29 mouse cellular contexts compared by ENCODE assay signal in genomic region chr12:72036097-72036661, GRCm38 (mm10). TPM values are rescaled to one million over a fixed set of nuclear protein-coding genes. Genes with fewer than 3 reads are reported as not detected.
DNase-seq lines count a peak whose midpoint lies in the region; ATAC-seq lines count a peak whose summit lies in the region.
"Had no signal": no experiment of that assay in that cellular context is flagged by ENCODE, and none has a peak within 500 bp of the region (broad histone marks: within the 10 kb centered on the region; RNA-seq: fewer than 3 reads in every experiment).

No protein-coding gene starts in this region.

- no peak for DNase-seq in heart, postnatal 14 days
- DNase-seq in adipocyte (ENCODE audit: low spot score) = no peak
- DNase-seq: adrenal gland, postnatal 10 days; B cell, adult 2 months; cerebellum, adult 11 months; cerebellum, adult 9-10 months; cerebellum, postnatal 36 days; gastrocnemius, postnatal 14 days; kidney, adult 18-20 months; liver; retina, postnatal 1 day; right cerebral cortex, postnatal 14 days; thymus, adult 2 months; thymus, postnatal 36 days had no signal

- no peak overlapping the region for H3K4me3 ChIP-seq in heart, embryonic 13.5 days
- H3K4me3 ChIP-seq in intestine, embryonic 15.5 days (replicated peaks) = no peak overlapping the region
- no peak overlapping the region for H3K4me3 ChIP-seq in intestine, embryonic 16.5 days (ENCODE audit: low read length)
- no peak overlapping the region for H3K4me3 ChIP-seq in stomach, embryonic 15.5 days (replicated peaks)
- H3K4me3 ChIP-seq: forebrain, embryonic 13.5 days; kidney, embryonic 15.5 days; midbrain, embryonic 10.5 days; midbrain, embryonic 15.5 days; neural tube, embryonic 15.5 days had no signal

- no peak for ATAC-seq in heart, embryonic 13.5 days (ENCODE audit: extremely low read depth, insufficient number of reproducible peaks, low FRiP score, low TSS enrichment)
- peak; percentile 45; the same call in 1 of the 2 replicates for ATAC-seq in intestine, embryonic 15.5 days
- no peak for ATAC-seq in intestine, embryonic 16.5 days
- ATAC-seq in megakaryocyte-erythroid progenitor cell, adult 5-6 weeks (replicated peaks; ENCODE audit: low FRiP score, low TSS enrichment, poor library complexity, severe bottlenecking) = 0 out of 2 replicates have a peak, but pooled peaks have one; percentile 37
- peak; percentile 39; the same call in 1 of the 2 replicates for ATAC-seq in stomach, embryonic 15.5 days (ENCODE audit: insufficient read depth, low FRiP score, low read depth)
- ATAC-seq: activated CD4-positive, CD25-positive, alpha-beta regulatory T cell, adult 4 months; forebrain, embryonic 13.5 days; lung, postnatal 0 days; midbrain, embryonic 15.5 days had no signal

- no peak overlapping the region for H3K4me2 ChIP-seq in heart, embryonic 13.5 days
- no peak overlapping the region for H3K4me2 ChIP-seq in intestine, embryonic 15.5 days (replicated peaks)
- H3K4me2 ChIP-seq in intestine, embryonic 16.5 days (ENCODE audit: low read depth, low read length) = no peak overlapping the region
- no peak overlapping the region for H3K4me2 ChIP-seq in stomach, embryonic 15.5 days
- H3K4me2 ChIP-seq: forebrain, embryonic 13.5 days; hindbrain, embryonic 14.5 days; kidney, embryonic 15.5 days; midbrain, embryonic 15.5 days; neural tube, embryonic 15.5 days had no signal

- peak overlapping the region; percentile 81 for H3K27ac ChIP-seq in heart, embryonic 13.5 days (replicated peaks)
- H3K27ac ChIP-seq in intestine, embryonic 15.5 days = no peak overlapping the region
- no peak overlapping the region for H3K27ac ChIP-seq in intestine, embryonic 16.5 days (ENCODE audit: low read length)
- no peak overlapping the region; the same call in 1 of the 2 replicates for H3K27ac ChIP-seq in stomach, embryonic 15.5 days
- H3K27ac ChIP-seq: forebrain, embryonic 13.5 days; hindbrain, embryonic 14.5 days; kidney, embryonic 15.5 days; liver, embryonic 14.5 days; midbrain, embryonic 10.5 days; midbrain, embryonic 15.5 days; neural tube, embryonic 15.5 days had no signal

- intact Hi-C loops in heart, postnatal 14 days (cut with DNase I) = loop anchor here (5.0 kb wide), 1 partner anchor 59 kb away; no protein-coding TSS in a partner anchor

- H3K9ac ChIP-seq in heart, embryonic 13.5 days = no peak overlapping the region
- no peak overlapping the region for H3K9ac ChIP-seq in intestine, embryonic 15.5 days
- H3K9ac ChIP-seq in intestine, embryonic 16.5 days (ENCODE audit: low read depth, low read length) = no peak overlapping the region
- H3K9ac ChIP-seq in stomach, embryonic 15.5 days = no peak overlapping the region
- H3K9ac ChIP-seq: forebrain, embryonic 13.5 days; hindbrain, embryonic 14.5 days; kidney, embryonic 15.5 days; liver, embryonic 14.5 days; midbrain, embryonic 15.5 days; neural tube, embryonic 15.5 days had no signal

- 20% methylated on average over 9 of the region's 9 CpGs for WGBS in heart, embryonic 13.5 days
- WGBS in intestine, embryonic 15.5 days = 57% methylated on average over 9 of the region's 9 CpGs
- 60% methylated on average over 9 of the region's 9 CpGs for WGBS in intestine, embryonic 16.5 days
- 52% methylated on average over 9 of the region's 9 CpGs for WGBS in stomach, embryonic 15.5 days

- H3K27me3 ChIP-seq in heart, embryonic 13.5 days (replicated peaks) = no peaks in the 10 kb centered on the region
- H3K27me3 ChIP-seq in intestine, embryonic 15.5 days (replicated peaks) = no peaks in the 10 kb centered on the region
- no peaks in the 10 kb centered on the region for H3K27me3 ChIP-seq in intestine, embryonic 16.5 days (replicated peaks; ENCODE audit: control insufficient read depth, insufficient read depth, low read length)
- no peaks in the 10 kb centered on the region for H3K27me3 ChIP-seq in stomach, embryonic 15.5 days (replicated peaks)
- H3K27me3 ChIP-seq: forebrain, embryonic 13.5 days; kidney, embryonic 15.5 days; midbrain, embryonic 15.5 days; neural tube, embryonic 15.5 days had no signal

- H3K36me3 ChIP-seq in heart, embryonic 13.5 days = no peaks in the 10 kb centered on the region
- H3K36me3 ChIP-seq in intestine, embryonic 15.5 days = no peaks in the 10 kb centered on the region
- H3K36me3 ChIP-seq in intestine, embryonic 16.5 days (ENCODE audit: control insufficient read depth, insufficient read depth, low read length) = no peaks in the 10 kb centered on the region
- H3K36me3 ChIP-seq in stomach, embryonic 15.5 days = no peaks in the 10 kb centered on the region
- H3K36me3 ChIP-seq: kidney, embryonic 15.5 days; midbrain, embryonic 10.5 days; midbrain, embryonic 15.5 days; neural tube, embryonic 15.5 days had no signal

- peaks cover 7% of the 10 kb centered on the region for H3K9me3 ChIP-seq in heart, embryonic 13.5 days
- no peaks in the 10 kb centered on the region for H3K9me3 ChIP-seq in intestine, embryonic 15.5 days
- H3K9me3 ChIP-seq in intestine, embryonic 16.5 days (ENCODE audit: control insufficient read depth, low read length) = no peaks in the 10 kb centered on the region
- H3K9me3 ChIP-seq in stomach, embryonic 15.5 days = no peaks in the 10 kb centered on the region
- H3K9me3 ChIP-seq: forebrain, embryonic 13.5 days; kidney, embryonic 15.5 days; midbrain, embryonic 10.5 days; midbrain, embryonic 15.5 days; neural tube, embryonic 15.5 days had no signal

- peaks cover 35% of the 10 kb centered on the region for H3K4me1 ChIP-seq in heart, embryonic 13.5 days
- H3K4me1 ChIP-seq in intestine, embryonic 15.5 days (replicated peaks) = no peaks in the 10 kb centered on the region
- H3K4me1 ChIP-seq in intestine, embryonic 16.5 days (ENCODE audit: control insufficient read depth, insufficient read depth, low read length) = no peaks in the 10 kb centered on the region
- no peaks in the 10 kb centered on the region for H3K4me1 ChIP-seq in stomach, embryonic 15.5 days
- H3K4me1 ChIP-seq: forebrain, embryonic 13.5 days; kidney, embryonic 15.5 days; midbrain, embryonic 10.5 days; midbrain, embryonic 15.5 days; neural tube, embryonic 15.5 days had no signal

RNA-seq across cellular contexts. Expression of gene Gpr135, which starts 34.7 kb away (rescaled TPM):
- polyA plus RNA-seq in heart, embryonic 13.5 days (2015; fragmentation: Nextera tagmentation; extraction: Ambion mirVana) = 0.43 and 0.60 TPM in 2 replicates
- total RNA-seq in heart, postnatal 14 days (2021) = under 1 TPM; 0.48 to 0.61 TPM
- polyA plus RNA-seq in intestine, embryonic 15.5 days (2015; fragmentation: Nextera tagmentation; extraction: Ambion mirVana) = 0.54 and 0.68 TPM in 2 replicates
- 0.36 and 0.38 TPM in 2 replicates for polyA plus RNA-seq in intestine, embryonic 16.5 days (2015; fragmentation: Nextera tagmentation; extraction: Ambion mirVana)
- not detected in 2 replicates for total RNA-seq in megakaryocyte-erythroid progenitor cell, adult 5-6 weeks (2014; fragmentation: Nextera tagmentation)
- not detected in 2 replicates for total RNA-seq in megakaryocyte-erythroid progenitor cell, adult 5-6 weeks (2017)
- 0.54 and 0.77 TPM in 2 replicates for polyA plus RNA-seq in stomach, embryonic 15.5 days (2015; fragmentation: Nextera tagmentation; extraction: Ambion mirVana)
- total RNA-seq: hematopoietic stem cell, adult 5-6 weeks had no signal
- polyA plus RNA-seq: activated CD4-positive, CD25-positive, alpha-beta regulatory T cell, adult 4 months had no signal

RNA-seq across cellular contexts. Expression of gene L3hypdh, which starts 49.1 kb away (rescaled TPM):
- polyA plus RNA-seq in heart, embryonic 13.5 days (2015; fragmentation: Nextera tagmentation; extraction: Ambion mirVana) = 16.8 and 20.4 TPM in 2 replicates
- 1 to 10 TPM; 8.3 to 8.6 TPM for total RNA-seq in heart, postnatal 14 days (2021)
- polyA plus RNA-seq in intestine, embryonic 15.5 days (2015; fragmentation: Nextera tagmentation; extraction: Ambion mirVana) = 15.2 and 16.2 TPM in 2 replicates
- polyA plus RNA-seq in intestine, embryonic 16.5 days (2015; fragmentation: Nextera tagmentation; extraction: Ambion mirVana) = 13.6 and 15.7 TPM in 2 replicates
- not detected in 2 replicates for total RNA-seq in megakaryocyte-erythroid progenitor cell, adult 5-6 weeks (2014; fragmentation: Nextera tagmentation)
- total RNA-seq in megakaryocyte-erythroid progenitor cell, adult 5-6 weeks (2017) = 0.80 TPM in 1 of 2 replicates, not detected in the other
- polyA plus RNA-seq in stomach, embryonic 15.5 days (2015; fragmentation: Nextera tagmentation; extraction: Ambion mirVana) = 15.8 and 16.4 TPM in 2 replicates

RNA-seq across cellular contexts. Expression of gene Jkamp, which starts 49.2 kb away (rescaled TPM):
- 72.5 and 82.9 TPM in 2 replicates for polyA plus RNA-seq in heart, embryonic 13.5 days (2015; fragmentation: Nextera tagmentation; extraction: Ambion mirVana)
- total RNA-seq in heart, postnatal 14 days (2021) = 10 to 100 TPM; 24.5 to 26.4 TPM
- 59.8 and 66.7 TPM in 2 replicates for polyA plus RNA-seq in intestine, embryonic 15.5 days (2015; fragmentation: Nextera tagmentation; extraction: Ambion mirVana)
- 49.5 and 59.6 TPM in 2 replicates for polyA plus RNA-seq in intestine, embryonic 16.5 days (2015; fragmentation: Nextera tagmentation; extraction: Ambion mirVana)
- total RNA-seq in megakaryocyte-erythroid progenitor cell, adult 5-6 weeks (2014; fragmentation: Nextera tagmentation) = 21.2 and 25.1 TPM in 2 replicates
- total RNA-seq in megakaryocyte-erythroid progenitor cell, adult 5-6 weeks (2017) = 10.9 and 18.4 TPM in 2 replicates
- polyA plus RNA-seq in stomach, embryonic 15.5 days (2015; fragmentation: Nextera tagmentation; extraction: Ambion mirVana) = 61.9 and 71.8 TPM in 2 replicates

Comparison
In these comparisons a context has a peak if more than half of its experiments do, and no peak if none do; other contexts are left out.
1. ATAC-seq: peak in intestine, embryonic 15.5 days (single experiment), megakaryocyte-erythroid progenitor cell, adult 5-6 weeks (single experiment) and stomach, embryonic 15.5 days (single experiment); none in heart, embryonic 13.5 days (single experiment) and intestine, embryonic 16.5 days (single experiment).